Mouse (Mus musculus) olfactory bulb, adult 2 months (tissue): ENCODE measurements around the gene Usp49. TPM values are rescaled to one million over a fixed set of nuclear protein-coding genes. Genes with fewer than 3 reads are reported as not detected.

ENCODE experiments used
- H3K27ac ChIP-seq: fragments of 200-500 bp; 2 replicates; pipeline ENCODE4 v1.5.1; 2012; ENCODE audit warnings: low read depth, low read length; ENCODE audit not compliant: insufficient read depth
- H3K4me1 ChIP-seq: fragments of 200-500 bp; 2 replicates; pipeline ENCODE4 v1.6.1; 2012; ENCODE audit warnings: low read length; ENCODE audit not compliant: control insufficient read depth, insufficient read depth
- H3K4me3 ChIP-seq: fragments of 200-500 bp; 2 replicates; pipeline ENCODE4 v1.5.1; 2012; ENCODE audit warnings: mild to moderate bottlenecking, low read depth, low read length, moderate library complexity; ENCODE audit not compliant: insufficient read depth
- CTCF ChIP-seq: fragments of 200-500 bp; IDR thresholded peaks from 2 replicates; pipeline ENCODE4 v1.5.1; 2012; ENCODE audit warnings: low read depth, mild to moderate bottlenecking, low read length, moderate library complexity; ENCODE audit not compliant: insufficient read depth
- POLR2A ChIP-seq: fragments of 200-500 bp; IDR thresholded peaks from 2 replicates; pipeline ENCODE4 v1.6.1; 2012; ENCODE audit warnings: mild to moderate bottlenecking, low read depth, low read length, moderate library complexity; ENCODE audit not compliant: insufficient read depth
- WGBS: fragments of 180-500 bp; shearing (Covaris S2); methylation state at CpG from one replicate; pipeline ENCODE4 v1.1.7; 2018; 5-methylcytosine and 5-hydroxymethylcytosine counted together
- polyA plus RNA-seq: library from polyadenylated mRNA; stranded (reverse); fragments of >200 nt; gene quantifications from 2 replicates; pipeline ENCODE4 v1.2.4, GENCODE M21; 2012; ENCODE audit warnings: low replicate concordance; ENCODE audit not compliant: missing spikeins, insufficient read depth, insufficient read length

Usp49 gene
- polyA plus RNA-seq, 1 experiment = not detected

DNA sequence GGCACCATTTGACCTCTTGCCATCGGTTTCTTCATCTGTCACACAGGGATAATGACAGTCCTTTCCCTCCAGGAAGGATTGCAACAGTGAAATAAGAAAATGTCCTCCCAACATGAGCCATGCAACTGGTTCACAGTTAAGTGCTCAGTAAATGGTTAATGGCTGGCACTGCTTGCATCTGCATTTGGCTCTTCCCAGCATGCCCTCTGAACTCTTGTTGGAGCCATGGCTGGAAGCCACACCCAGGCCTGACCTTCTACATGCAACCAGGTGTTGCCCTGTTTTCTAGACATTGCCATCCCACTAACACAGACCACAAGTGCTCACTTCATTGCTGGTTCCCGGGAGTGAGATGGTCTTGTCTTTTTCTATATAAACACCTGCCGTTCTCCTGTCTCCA, 77.5 kb downstream of the Usp49 start:
- TF ChIP-seq CTCF (no peak), POLR2A (no peak)
- 82% methylated on average over 3 of the region's 3 CpGs for WGBS
- H3K27ac ChIP-seq = no peak overlapping the region
- no peak overlapping the region for H3K4me3 ChIP-seq
- H3K4me1 ChIP-seq = peaks cover 2% of the 10 kb centered on the region; the same call in 1 of the 2 replicates

DNA sequence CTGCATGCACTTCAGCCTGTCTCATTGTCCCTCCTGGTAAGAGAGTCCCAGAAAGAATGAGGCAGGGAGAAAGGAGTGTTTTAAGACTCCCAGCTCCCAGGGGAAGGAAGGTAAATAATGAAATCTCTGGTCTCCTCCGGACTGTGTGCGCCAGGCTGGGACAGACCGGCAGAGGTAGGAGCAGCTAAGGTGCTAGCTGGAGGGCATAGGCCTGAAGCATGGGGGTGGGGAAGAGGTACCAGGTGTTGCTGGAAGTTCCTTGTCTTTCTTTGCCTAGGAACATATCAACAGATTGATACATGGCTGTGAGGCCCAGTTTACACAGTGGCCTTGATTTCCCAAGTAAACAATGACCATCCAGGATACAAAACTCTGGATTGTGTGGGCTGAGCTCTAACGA, 78.5 kb downstream of the Usp49 start:
- H3K4me3 ChIP-seq = no peak overlapping the region
- H3K27ac ChIP-seq = no peak overlapping the region
- WGBS = 78% methylated on average over 4 of the region's 4 CpGs
- TF ChIP-seq CTCF = no peak
- no peak for TF ChIP-seq POLR2A
- peaks cover 5% of the 10 kb centered on the region; the same call in 1 of the 2 replicates for H3K4me1 ChIP-seq

DNA sequence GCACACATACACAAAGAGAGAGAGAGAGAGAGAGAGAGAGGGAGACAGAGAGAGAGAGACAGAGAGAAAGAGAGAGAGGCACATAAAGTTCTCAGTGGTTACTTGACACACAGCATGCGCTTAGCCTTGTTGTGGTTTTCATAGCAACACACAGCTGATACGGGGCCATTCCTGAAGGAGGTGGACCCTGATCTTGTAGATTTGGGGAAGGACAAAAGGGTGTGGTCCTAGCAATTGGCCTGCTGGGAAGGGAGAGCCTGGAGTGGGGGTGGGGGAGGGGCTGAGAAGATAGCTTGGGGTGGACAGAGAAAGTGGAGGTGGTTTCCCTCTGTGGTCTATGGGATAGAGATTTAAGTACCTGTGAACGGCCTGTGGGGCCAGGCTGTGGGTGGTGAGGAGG, 79.5 kb downstream of the Usp49 start:
- TF ChIP-seq POLR2A = no peak
- TF ChIP-seq CTCF = no peak
- 87% methylated on average over 3 of the region's 3 CpGs for WGBS

DNA sequence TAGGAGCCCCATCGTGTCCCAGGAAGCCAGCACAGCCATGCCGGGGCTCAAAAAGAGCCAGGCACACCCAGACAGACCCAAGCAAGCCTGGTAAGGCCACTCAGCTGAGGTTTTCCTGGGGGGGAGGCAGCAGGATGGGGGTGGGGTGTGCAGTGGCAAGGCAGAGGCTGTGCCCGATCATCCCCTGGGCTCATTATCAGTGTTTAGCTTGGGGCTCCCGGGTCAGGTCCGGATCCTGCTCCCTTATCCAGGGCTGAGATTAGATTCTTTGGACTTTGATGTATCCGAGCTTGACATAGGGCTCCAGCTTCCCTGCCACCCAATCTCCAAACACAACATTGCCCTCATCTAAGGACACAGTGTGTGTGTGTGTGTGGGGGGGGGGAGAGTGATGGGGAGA, 81.4 kb downstream of the Usp49 start:
- 78% methylated on average over 6 of the region's 6 CpGs for WGBS
- Histone ChIP-seq H3K27ac (no peak overlapping the region), H3K4me1 (peaks cover 5% of the 10 kb centered on the region; the same call in 1 of the 2 replicates), H3K4me3 (no peak overlapping the region)
- TF ChIP-seq POLR2A = no peak
- no peak for TF ChIP-seq CTCF

More for the DNA sequence above, 79.5 kb downstream of the Usp49 start:
- H3K4me3 ChIP-seq = no peak overlapping the region
- peaks cover 5% of the 10 kb centered on the region; the same call in 1 of the 2 replicates for H3K4me1 ChIP-seq
- no peak overlapping the region for H3K27ac ChIP-seq

DNA sequence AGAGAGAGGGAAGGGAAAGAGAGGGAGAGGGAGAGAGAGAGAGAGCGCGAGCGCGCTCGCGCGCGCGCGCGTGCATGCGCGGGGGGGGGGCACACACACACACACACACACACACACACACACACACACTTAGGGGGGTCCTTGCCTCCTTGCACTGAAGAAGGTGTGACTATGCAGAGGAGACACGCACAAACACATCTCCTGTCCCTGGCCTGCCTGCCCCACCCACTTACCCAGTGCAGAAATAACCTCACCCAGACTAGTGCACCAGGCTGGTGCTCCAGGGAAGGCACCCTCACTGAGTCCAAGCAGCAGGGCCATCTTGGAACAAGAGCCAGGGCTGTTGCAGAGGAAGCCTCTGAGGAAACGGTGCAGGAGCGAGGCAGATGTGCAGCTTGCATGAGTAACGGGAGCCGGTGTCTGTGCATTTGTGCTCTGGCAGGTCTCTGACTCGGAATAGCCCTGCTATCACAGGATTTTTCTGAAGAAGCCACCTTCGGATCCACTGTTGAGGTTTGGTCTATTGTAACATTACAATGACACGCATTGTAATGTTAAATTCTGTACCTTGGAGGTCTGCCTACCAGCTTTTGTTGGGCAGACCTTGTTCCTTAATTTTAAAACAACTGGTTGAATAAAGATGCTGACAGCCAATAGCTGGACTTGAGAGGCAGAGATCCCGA, 82.5 kb downstream of the Usp49 start:
- TF ChIP-seq POLR2A (no peak), CTCF (no peak)
- Histone ChIP-seq H3K4me3 (no peak overlapping the region), H3K4me1 (peaks cover 5% of the 10 kb centered on the region; the same call in 1 of the 2 replicates), H3K27ac (no peak overlapping the region)
- 50% methylated on average over 16 of the region's 22 CpGs for WGBS

DNA sequence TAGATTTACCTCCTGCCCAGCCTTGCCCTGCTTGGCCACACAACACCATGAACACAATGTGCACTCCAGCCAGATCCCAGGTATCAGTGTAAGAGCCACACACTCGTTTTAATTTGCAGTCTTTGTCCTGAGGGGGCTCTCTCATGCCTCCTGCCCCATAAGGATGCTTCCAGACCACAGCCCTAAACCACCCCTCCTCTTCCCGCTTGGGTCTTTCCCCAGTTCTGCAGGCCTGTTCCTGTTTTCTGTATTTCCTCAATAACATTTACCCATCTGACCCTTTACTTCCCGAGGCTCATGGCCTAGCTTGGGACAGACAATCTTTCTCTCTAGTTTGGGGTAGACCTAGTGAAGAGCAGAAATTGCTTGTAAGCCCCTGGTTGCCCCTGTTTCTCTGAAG, 84.5 kb downstream of the Usp49 start:
- H3K27ac ChIP-seq = no peak overlapping the region
- peaks cover 5% of the 10 kb centered on the region; the same call in 1 of the 2 replicates for H3K4me1 ChIP-seq
- H3K4me3 ChIP-seq = no peak overlapping the region
- TF ChIP-seq POLR2A (no peak), CTCF (no peak)
- 61% methylated on average over 3 of the region's 3 CpGs for WGBS

DNA sequence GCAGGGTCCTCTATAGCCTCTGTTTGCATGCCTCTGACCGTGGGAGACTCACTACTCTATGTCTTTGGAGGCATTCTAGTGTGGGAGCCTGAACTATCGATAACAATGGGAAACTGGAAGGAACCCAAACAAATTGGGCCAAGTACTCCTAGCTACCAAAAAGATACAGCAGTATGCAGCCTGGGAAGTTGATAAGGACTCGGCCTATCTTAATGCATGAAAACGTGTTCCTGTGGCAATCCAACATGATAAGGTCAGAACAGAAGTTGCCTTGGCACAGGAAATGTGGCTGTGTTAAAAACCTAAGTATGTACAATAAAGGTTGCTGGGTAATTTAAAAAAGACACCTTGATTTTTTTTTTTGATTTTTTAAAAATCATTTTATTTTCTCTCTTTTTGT, 90.7 kb downstream of the Usp49 start:
- 71% methylated on average over 4 of the region's 4 CpGs for WGBS
- TF ChIP-seq POLR2A (no peak), CTCF (no peak)
- H3K27ac ChIP-seq = no peak overlapping the region
- H3K4me3 ChIP-seq = no peak overlapping the region
- H3K4me1 ChIP-seq = no peaks in the 10 kb centered on the region

DNA sequence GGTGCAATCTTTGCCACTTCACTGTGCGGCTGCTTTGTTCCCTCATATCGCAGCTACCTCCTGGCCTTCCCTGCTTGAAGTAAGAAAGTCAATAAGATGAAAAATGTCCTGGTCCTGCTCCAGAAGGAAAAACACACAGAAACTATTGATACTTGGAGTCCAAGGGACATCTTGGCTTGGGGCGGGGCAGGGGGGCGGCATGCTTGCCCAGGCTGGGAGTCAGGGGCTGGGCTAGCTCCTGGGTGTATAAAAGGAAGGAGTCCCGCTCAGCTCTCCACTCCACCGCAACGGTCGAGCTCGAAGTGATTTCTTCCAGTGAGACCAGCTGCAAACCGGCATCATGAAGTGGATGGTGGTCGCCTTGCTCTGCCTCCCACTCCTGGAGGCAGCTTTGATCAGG, 96.1 kb downstream of the Usp49 start, which contains the start of gene Pgc:
Gene Pgc, plus strand, starts transcription at position 277 of the 400 bp plus-strand sequence.
- Histone ChIP-seq H3K4me1 (no peaks in the 10 kb centered on the region), H3K4me3 (no peak within 1 kb of the TSS), H3K27ac (no peak within 1 kb of the TSS)
- TF ChIP-seq POLR2A = no peak
- no peak for TF ChIP-seq CTCF
- 88% methylated on average over 11 of the region's 11 CpGs for WGBS

DNA sequence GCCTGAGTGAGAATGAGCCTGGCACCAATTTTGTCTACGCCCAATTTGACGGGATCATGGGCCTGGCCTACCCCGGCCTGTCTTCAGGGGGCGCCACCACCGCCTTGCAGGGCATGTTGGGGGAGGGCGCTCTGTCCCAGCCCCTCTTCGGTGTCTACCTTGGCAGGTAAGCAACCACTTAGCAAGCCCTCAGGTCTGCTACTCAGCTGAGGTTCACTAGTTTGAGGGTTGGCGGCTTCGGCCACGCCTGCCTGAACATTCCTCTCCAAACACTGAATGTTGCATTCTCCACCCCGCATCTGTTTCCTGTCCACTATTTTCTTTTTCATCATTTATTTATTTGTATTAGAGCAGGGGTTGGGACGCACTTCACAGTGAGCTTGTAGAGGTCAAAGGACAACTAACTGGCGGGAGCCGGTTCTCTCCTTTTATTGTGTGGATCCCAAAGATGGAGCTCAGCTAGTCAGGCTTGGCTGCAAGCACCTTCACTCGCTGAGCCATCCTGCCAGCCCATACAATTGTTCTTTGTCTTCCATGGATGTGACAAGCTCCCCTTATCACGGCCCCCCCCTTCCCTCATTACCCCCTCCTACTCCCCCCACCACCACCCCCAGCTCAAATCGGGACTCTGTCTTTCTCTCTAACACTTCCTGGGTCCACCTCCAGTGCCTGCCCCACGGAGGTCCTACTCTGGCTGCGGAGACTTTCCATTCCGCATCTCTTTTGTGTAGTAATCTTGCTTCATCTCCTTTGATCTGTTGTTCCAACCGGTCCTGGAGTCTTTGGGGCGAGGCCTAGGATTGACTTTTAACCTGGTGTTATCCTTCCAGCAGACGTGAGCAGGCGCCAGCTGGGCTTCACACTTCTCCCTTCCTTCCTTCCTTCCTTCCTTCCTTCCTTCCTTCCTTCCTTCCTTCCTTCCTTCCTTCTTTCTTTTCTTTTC, 100.4 kb downstream of the Usp49 start:
- TF ChIP-seq POLR2A (no peak), CTCF (no peak)
- WGBS = 58% methylated on average over 24 of the region's 24 CpGs

More for the DNA sequence above, 100.4 kb downstream of the Usp49 start:
- Histone ChIP-seq H3K4me1 (no peaks in the 10 kb centered on the region), H3K4me3 (no peak overlapping the region), H3K27ac (no peak overlapping the region)
